Comparison of ENCODE assay signal across 24 mouse cellular contexts in genomic region chr9:61382595-61383186, GRCm38 (mm10). TPM values are rescaled to one million over a fixed set of nuclear protein-coding genes. Genes with fewer than 3 reads are reported as not detected.
DNase-seq lines count a peak whose midpoint lies in the region; ATAC-seq and TF ChIP-seq lines count a peak whose summit lies in the region.
"Had no signal": no experiment of that assay in that cellular context is flagged by ENCODE, and none has a peak within 500 bp of the region (broad histone marks: within the 10 kb centered on the region; RNA-seq: fewer than 3 reads in every experiment).

No protein-coding gene starts in this region.

- H3K4me3 ChIP-seq in intestine, embryonic 15.5 days (replicated peaks): no peak overlapping the region
- no peak overlapping the region for H3K4me3 ChIP-seq in intestine, embryonic 16.5 days (ENCODE audit: low read length)
- H3K4me3 ChIP-seq in midbrain, embryonic 10.5 days: 0 out of 2 replicates have a peak overlapping the region, but pooled peaks have one; percentile 14
- H3K4me3 ChIP-seq in midbrain, embryonic 15.5 days: no peak overlapping the region
- H3K4me3 ChIP-seq in intestine, postnatal 0 days (ENCODE audit: low read depth, low read length): no peak overlapping the region
- H3K4me3 ChIP-seq: embryonic facial prominence, embryonic 12.5 days; embryonic facial prominence, embryonic 15.5 days; erythroblast, embryonic 14.5 days; forebrain, embryonic 12.5 days; forebrain, embryonic 15.5 days; hindbrain, embryonic 12.5 days had no signal

- no peaks in the 10 kb centered on the region for H3K9me3 ChIP-seq in intestine, embryonic 15.5 days
- no peaks in the 10 kb centered on the region for H3K9me3 ChIP-seq in intestine, embryonic 16.5 days (ENCODE audit: control insufficient read depth, low read length)
- no peaks in the 10 kb centered on the region for H3K9me3 ChIP-seq in midbrain, embryonic 10.5 days (replicated peaks)
- H3K9me3 ChIP-seq in midbrain, embryonic 15.5 days: no peaks in the 10 kb centered on the region
- no peaks in the 10 kb centered on the region for H3K9me3 ChIP-seq in intestine, postnatal 0 days (ENCODE audit: control insufficient read depth)
- H3K9me3 ChIP-seq: embryonic facial prominence, embryonic 12.5 days; embryonic facial prominence, embryonic 15.5 days; forebrain, embryonic 12.5 days; forebrain, embryonic 15.5 days; hindbrain, embryonic 12.5 days had no signal

- no peaks in the 10 kb centered on the region for H3K27me3 ChIP-seq in intestine, embryonic 15.5 days (replicated peaks)
- H3K27me3 ChIP-seq in intestine, embryonic 16.5 days (replicated peaks; ENCODE audit: control insufficient read depth, insufficient read depth, low read length): no peaks in the 10 kb centered on the region
- peaks cover 34% of the 10 kb centered on the region for H3K27me3 ChIP-seq in midbrain, embryonic 10.5 days (ENCODE audit: low read depth, poor library complexity, severe bottlenecking)
- H3K27me3 ChIP-seq in midbrain, embryonic 15.5 days (replicated peaks): no peaks in the 10 kb centered on the region
- H3K27me3 ChIP-seq in intestine, postnatal 0 days (replicated peaks; ENCODE audit: control insufficient read depth, insufficient read depth, low read length): no peaks in the 10 kb centered on the region
- H3K27me3 ChIP-seq: embryonic facial prominence, embryonic 12.5 days; embryonic facial prominence, embryonic 15.5 days; forebrain, embryonic 15.5 days; Patski had no signal

- no peak for DNase-seq in midbrain, embryonic 10.5 days (ENCODE audit: low spot score)
- DNase-seq in adipocyte (ENCODE audit: low spot score): no peak
- DNase-seq: adrenal gland, adult 2 months; adrenal gland, postnatal 14 days; cerebellum, adult 11 months; cerebellum, adult 2 months; cerebellum, adult 9-11 months; cerebellum, postnatal 25 days; gastrocnemius, postnatal 25 days had no signal

- H3K4me1 ChIP-seq in intestine, embryonic 15.5 days (replicated peaks): peaks cover 61% of the 10 kb centered on the region
- peaks cover 61% of the 10 kb centered on the region for H3K4me1 ChIP-seq in intestine, embryonic 16.5 days (ENCODE audit: control insufficient read depth, insufficient read depth, low read length)
- H3K4me1 ChIP-seq in midbrain, embryonic 10.5 days: peaks cover 100% of the 10 kb centered on the region
- H3K4me1 ChIP-seq in midbrain, embryonic 15.5 days: peaks cover 98% of the 10 kb centered on the region
- peaks cover 38% of the 10 kb centered on the region for H3K4me1 ChIP-seq in intestine, postnatal 0 days (replicated peaks; ENCODE audit: control insufficient read depth, insufficient read depth, low read length)

- H3K27ac ChIP-seq in intestine, embryonic 15.5 days: 0 out of 2 replicates have a peak overlapping the region, but pooled peaks have one; percentile 32
- no peak overlapping the region for H3K27ac ChIP-seq in intestine, embryonic 16.5 days (ENCODE audit: low read length)
- 0 out of 2 replicates have a peak overlapping the region, but pooled peaks have one; percentile 14 for H3K27ac ChIP-seq in midbrain, embryonic 10.5 days (replicated peaks)
- H3K27ac ChIP-seq in midbrain, embryonic 15.5 days: no peak overlapping the region
- H3K27ac ChIP-seq in intestine, postnatal 0 days (ENCODE audit: low read depth, low read length): peak overlapping the region; percentile 64; the same call in 1 of the 2 replicates
- H3K27ac ChIP-seq: embryonic facial prominence, embryonic 12.5 days; embryonic facial prominence, embryonic 15.5 days; forebrain, embryonic 12.5 days; forebrain, embryonic 15.5 days; hindbrain, embryonic 12.5 days; hindbrain, postnatal 0 days had no signal

- 51% methylated on average over 8 of the region's 8 CpGs for WGBS in intestine, embryonic 15.5 days
- 46% methylated on average over 8 of the region's 8 CpGs for WGBS in intestine, embryonic 16.5 days
- WGBS in midbrain, embryonic 10.5 days: 81% methylated on average over 8 of the region's 8 CpGs
- 81% methylated on average over 8 of the region's 8 CpGs for WGBS in midbrain, embryonic 15.5 days
- 34% methylated on average over 8 of the region's 8 CpGs for WGBS in intestine, postnatal 0 days

- no peak for TF ChIP-seq CTCF in intestine, postnatal 0 days (IDR thresholded peaks at IDR 0.05; ENCODE audit: low read depth)

- H3K4me2 ChIP-seq in intestine, embryonic 15.5 days (replicated peaks): no peak overlapping the region
- no peak overlapping the region for H3K4me2 ChIP-seq in intestine, embryonic 16.5 days (ENCODE audit: low read depth, low read length)
- H3K4me2 ChIP-seq in midbrain, embryonic 15.5 days: no peak overlapping the region
- H3K4me2 ChIP-seq in intestine, postnatal 0 days (replicated peaks; ENCODE audit: low read depth): no peak overlapping the region
- H3K4me2 ChIP-seq: embryonic facial prominence, embryonic 12.5 days; embryonic facial prominence, embryonic 15.5 days; forebrain, embryonic 12.5 days; forebrain, embryonic 15.5 days; heart, embryonic 11.5 days; hindbrain, embryonic 12.5 days had no signal

- ATAC-seq in intestine, embryonic 15.5 days: no peak
- ATAC-seq in intestine, embryonic 16.5 days: no peak
- no peak for ATAC-seq in midbrain, embryonic 15.5 days (replicated peaks)
- ATAC-seq in intestine, postnatal 0 days: 0 out of 2 replicates have a peak, but pooled peaks have one; percentile 16
- ATAC-seq: CD4-positive, CD25-positive, alpha-beta regulatory T cell, adult 4 months; forebrain, embryonic 15.5 days; hindbrain, postnatal 0 days; inflammation-experienced regulatory T-cells, adult 6 months; Patski had no signal

- H3K36me3 ChIP-seq in intestine, embryonic 15.5 days: peaks cover 3% of the 10 kb centered on the region; the same call in 1 of the 2 replicates
- H3K36me3 ChIP-seq in intestine, embryonic 16.5 days (ENCODE audit: control insufficient read depth, insufficient read depth, low read length): no peaks in the 10 kb centered on the region
- H3K36me3 ChIP-seq in midbrain, embryonic 10.5 days: peaks cover 84% of the 10 kb centered on the region
- H3K36me3 ChIP-seq in midbrain, embryonic 15.5 days (replicated peaks): no peaks in the 10 kb centered on the region
- peaks cover 58% of the 10 kb centered on the region; the same call in 1 of the 2 replicates for H3K36me3 ChIP-seq in intestine, postnatal 0 days (ENCODE audit: control insufficient read depth, insufficient read depth)

- no peak overlapping the region for H3K9ac ChIP-seq in intestine, embryonic 15.5 days
- H3K9ac ChIP-seq in intestine, embryonic 16.5 days (ENCODE audit: low read depth, low read length): no peak overlapping the region
- no peak overlapping the region for H3K9ac ChIP-seq in midbrain, embryonic 15.5 days
- H3K9ac ChIP-seq in intestine, postnatal 0 days (ENCODE audit: low read depth, low read length): no peak overlapping the region
- H3K9ac ChIP-seq: embryonic facial prominence, embryonic 12.5 days; embryonic facial prominence, embryonic 15.5 days; forebrain, embryonic 12.5 days; forebrain, embryonic 15.5 days; hindbrain, embryonic 12.5 days had no signal

RNA-seq across cellular contexts. Expression of gene Tle3, which starts 10.5 kb away (rescaled TPM):
- 18.6 and 20.3 TPM in 2 replicates for polyA plus RNA-seq in intestine, embryonic 15.5 days (2015; fragmentation: Nextera tagmentation; extraction: Ambion mirVana)
- polyA plus RNA-seq in intestine, embryonic 16.5 days (2015; fragmentation: Nextera tagmentation; extraction: Ambion mirVana): 15.9 and 18.8 TPM in 2 replicates
- 48.7 and 55.8 TPM in 2 replicates for polyA plus RNA-seq in midbrain, embryonic 10.5 days (2016; fragmentation: Nextera tagmentation; extraction: Ambion mirVana)
- 34.9 and 39.1 TPM in 2 replicates for polyA plus RNA-seq in midbrain, embryonic 15.5 days (2015; fragmentation: Nextera tagmentation; extraction: Ambion mirVana)
- 24.3 and 28.6 TPM in 2 replicates for polyA plus RNA-seq in intestine, postnatal 0 days (2015; fragmentation: Nextera tagmentation; extraction: Ambion mirVana)

Comparison
In these comparisons a context has a peak if more than half of its experiments do, and no peak if none do; other contexts are left out.
1. H3K27ac ChIP-seq: peak in intestine, embryonic 15.5 days (single experiment), midbrain, embryonic 10.5 days (single experiment) and intestine, postnatal 0 days (single experiment); none in intestine, embryonic 16.5 days (single experiment) and midbrain, embryonic 15.5 days (single experiment).